Mouse (Mus musculus): ENCODE measurements around the gene Rem1.

Gene Rem1

DNA sequence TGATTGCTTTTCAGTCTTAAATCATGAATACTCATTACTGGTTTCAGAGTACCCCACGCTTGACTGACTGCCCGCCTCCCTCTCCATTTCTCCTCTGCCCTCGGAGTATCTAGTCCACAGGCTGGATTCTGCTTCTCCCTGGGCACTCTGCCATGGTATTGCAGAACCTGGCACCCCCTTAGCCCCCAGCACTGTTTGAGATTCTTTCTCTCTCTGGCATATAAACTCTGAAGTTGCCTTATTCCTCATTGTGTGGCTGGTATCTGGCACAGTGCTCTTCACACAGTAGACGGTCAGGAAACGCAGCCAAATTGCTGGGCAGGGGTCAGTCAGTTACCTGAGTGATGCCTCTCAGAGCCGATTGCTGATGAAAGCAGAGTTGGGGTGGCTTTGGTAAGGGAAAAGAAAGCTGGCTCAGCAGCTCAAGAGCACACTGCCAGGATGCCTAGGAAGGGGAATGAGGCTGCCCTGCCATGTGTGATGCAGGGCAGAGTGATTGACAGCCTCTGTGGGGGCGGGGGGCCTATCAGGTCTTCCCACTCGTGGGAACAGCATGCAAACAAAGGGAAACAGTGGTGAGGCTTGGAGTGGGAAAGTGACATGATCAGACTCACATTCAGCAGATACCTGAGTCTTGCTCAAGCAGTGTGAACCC, 53.1 kb downstream of the Rem1 start:
- DNase-seq: no peak

DNA sequence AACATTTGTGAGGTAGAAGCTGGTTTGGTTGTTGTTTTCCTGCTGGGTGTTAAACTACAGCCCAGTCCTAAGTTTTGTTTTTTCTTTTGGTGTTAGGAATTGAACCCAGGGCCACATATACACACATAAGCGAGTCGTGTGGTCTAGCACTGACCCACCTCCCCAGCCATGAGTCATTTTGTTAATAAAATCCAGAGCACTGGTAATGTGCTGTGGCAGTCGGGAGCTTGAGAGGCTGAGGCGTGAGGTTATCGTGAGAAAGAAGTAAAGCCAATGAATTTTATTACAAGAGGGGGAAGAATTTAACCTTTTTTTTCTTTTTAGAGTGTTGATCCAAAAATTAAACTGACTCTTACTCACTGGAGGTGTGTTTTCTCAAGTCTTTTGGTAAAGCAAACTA, 56.3 kb downstream of the Rem1 start:
- DNase-seq: no peak
